Mouse (Mus musculus): ENCODE measurements around the gene Ptpn5. TPM values are rescaled to one million over a fixed set of nuclear protein-coding genes. Genes with fewer than 3 reads are reported as not detected.

Ptpn5 gene
- total and polyA plus RNA-seq, 3 experiments, result 0.03 TPM; not detected in 2

GRCm38 (mm10) chr7:47034785-47035384, 98.6 kb downstream of the Ptpn5 start:
- Histone ChIP-seq H3K4me3 (ENCODE audit: control insufficient read depth in 1 of 2, insufficient read depth in 1 of 2, low read depth in 2 of 2, low read length in 2 of 2) (no peak overlapping the region), H3K27ac (ENCODE audit: control insufficient read depth, low read depth, low read length) (no peak overlapping the region), H3K9me3 (replicated peaks; ENCODE audit: insufficient read depth, low read length) (no peaks in the 10 kb centered on the region), H3K4me1 (ENCODE audit: control insufficient read depth in 1 of 2, insufficient read depth in 2 of 2, low read length in 2 of 2) (no peaks in the 10 kb centered on the region; a peak in 1 of 4 replicates), H3K27me3 (ENCODE audit: control insufficient read depth in 1 of 2, insufficient read depth in 2 of 2, low read length in 2 of 2) (peaks cover 2 to 8% of the 10 kb centered on the region in 2 experiments; a peak in 3 of 4 replicates), H3K36me3 (ENCODE audit: control insufficient read depth in 1 of 2, insufficient read depth in 2 of 2, low read length in 2 of 2) (no peaks in the 10 kb centered on the region), H3K79me2 (ENCODE audit: control insufficient read depth, insufficient read depth, low read length, poor library complexity) (no peaks in the 10 kb centered on the region), H3K9ac (ENCODE audit: control insufficient read depth, low read depth, low read length, poor library complexity, severe bottlenecking) (no peak overlapping the region)
- no peak for DNase-seq (ENCODE audit: low read depth, low spot score)
- TF ChIP-seq ELF1 (IDR thresholded peaks at IDR 0.05; ENCODE audit: low read depth, low read length), result no peak
- no peak for TF ChIP-seq MEF2A (IDR thresholded peaks at IDR 0.05; ENCODE audit: extremely low read depth, insufficient replicate concordance, low read depth, low read length, poor library complexity, severe bottlenecking)
- no peak for TF ChIP-seq GATA1 (IDR thresholded peaks at IDR 0.05; ENCODE audit: low read depth, low read length)
- no peak for TF ChIP-seq CTCF (IDR thresholded peaks at IDR 0.05 in 2 of 3, conservative IDR thresholded peaks at IDR 0.05 in 1 of 3; ENCODE audit: control insufficient read depth in 1 of 3, insufficient read depth in 1 of 3, low read depth in 2 of 3, low read length in 3 of 3, poor library complexity in 1 of 3, severe bottlenecking in 1 of 3)
- no peak for TF ChIP-seq RAD21 (IDR thresholded peaks at IDR 0.05; ENCODE audit: low read depth, low read length)
- TF ChIP-seq USF2 (IDR thresholded peaks at IDR 0.05; ENCODE audit: borderline replicate concordance in 1 of 2, insufficient read depth in 1 of 2, low read depth in 1 of 2, low read length in 2 of 2), result no peak
- no peak for TF ChIP-seq NRF1 (IDR thresholded peaks at IDR 0.05; ENCODE audit: insufficient read depth, low read depth, low read length, poor library complexity, severe bottlenecking)
- TF ChIP-seq EP300 (IDR thresholded peaks at IDR 0.05; ENCODE audit: low read depth in 1 of 2, low read length in 2 of 2), result no peak

- Histone ChIP-seq H3K27ac (ENCODE audit: control insufficient read depth, low read depth, low read length) (no peak overlapping the region), H3K4me1 (ENCODE audit: control insufficient read depth in 1 of 2, insufficient read depth in 2 of 2, low read length in 2 of 2) (no peaks in the 10 kb centered on the region; a peak in 1 of 4 replicates), H3K36me3 (ENCODE audit: control insufficient read depth in 1 of 2, insufficient read depth in 2 of 2, low read length in 2 of 2) (no peaks in the 10 kb centered on the region), H3K9me3 (replicated peaks; ENCODE audit: insufficient read depth, low read length) (no peaks in the 10 kb centered on the region), H3K4me3 (ENCODE audit: control insufficient read depth in 1 of 2, insufficient read depth in 1 of 2, low read depth in 2 of 2, low read length in 2 of 2) (no peak overlapping the region), H3K9ac (ENCODE audit: control insufficient read depth, low read depth, low read length, poor library complexity, severe bottlenecking) (no peak overlapping the region), H3K27me3 (ENCODE audit: control insufficient read depth in 1 of 2, insufficient read depth in 2 of 2, low read length in 2 of 2) (peaks cover 2 to 5% of the 10 kb centered on the region in 2 experiments; a peak in 2 of 4 replicates), H3K79me2 (ENCODE audit: control insufficient read depth, insufficient read depth, low read length, poor library complexity) (no peaks in the 10 kb centered on the region)
- TF ChIP-seq E2F4 (IDR thresholded peaks at IDR 0.05; ENCODE audit: borderline replicate concordance, low read depth, low read length), result no peak
- TF ChIP-seq KAT2A (conservative IDR thresholded peaks at IDR 0.05; ENCODE audit: low read depth, low read length), result no peak
- TF ChIP-seq CHD2 (IDR thresholded peaks at IDR 0.05; ENCODE audit: low read length), result no peak
- no peak for TF ChIP-seq SMC3 (IDR thresholded peaks at IDR 0.05; ENCODE audit: low read depth, low read length)
- no peak for DNase-seq (ENCODE audit: low read depth, low spot score)
Observed at GRCm38 (mm10) chr7:47031371-47031770, 102.1 kb downstream of the Ptpn5 start.

Measured in MEL (cell line).